Mouse (Mus musculus): ENCODE data around the gene Olfr71.

GRCm38 (mm10) chr4:43675608-43676007 is 34.4 kb downstream of the Olfr71 start:
- TF ChIP-seq CTCF (IDR thresholded peaks at IDR 0.05; ENCODE audit: extremely low read depth, insufficient read length, insufficient replicate concordance, low read depth, low read length) (no peak), POLR2A (IDR thresholded peaks at IDR 0.05; ENCODE audit: low read depth, low read length) (no peak)

All from small intestine, adult 2 months (tissue).